Mouse (Mus musculus) thymus, adult 2 months (tissue): ENCODE measurements around the gene Mnat1. TPM values are rescaled to one million over a fixed set of nuclear protein-coding genes. Genes with fewer than 3 reads are reported as not detected.

Experiments used
- DNase-seq: peaks from one replicate; pipeline ENCODE4 v3.0.0; 2021
- H3K27ac ChIP-seq: fragments of 200-500 bp; 2 replicates; pipeline ENCODE4 v1.5.1; 2012; ENCODE audit warnings: low read length, control low read depth; ENCODE audit not compliant: control insufficient read depth, insufficient read depth
- H3K27me3 ChIP-seq: fragments of 200-500 bp; 2 replicates; pipeline ENCODE4 v1.6.1; 2012; ENCODE audit warnings: mild to moderate bottlenecking, low read length, moderate library complexity, mixed read lengths; ENCODE audit not compliant: control insufficient read depth, insufficient read depth
- H3K36me3 ChIP-seq: fragments of 200-500 bp; 2 replicates; pipeline ENCODE4 v1.6.1; 2012; ENCODE audit warnings: mild to moderate bottlenecking, low read length, moderate library complexity; ENCODE audit not compliant: control insufficient read depth, insufficient read depth
- H3K4me1 ChIP-seq: fragments of 200-500 bp; replicated peaks from 2 replicates; pipeline ENCODE4 v1.6.1; 2012; ENCODE audit warnings: low read length; ENCODE audit not compliant: control insufficient read depth, insufficient read depth
- H3K4me3 ChIP-seq: fragments of 200-500 bp; 2 replicates; pipeline ENCODE4 v1.5.1; 2012; ENCODE audit warnings: mild to moderate bottlenecking, low read length, control low read depth, moderate library complexity; ENCODE audit not compliant: control insufficient read depth, insufficient read depth
- CTCF ChIP-seq: fragments of 200-500 bp; IDR thresholded peaks from 2 replicates; pipeline ENCODE4 v1.5.1; 2012; ENCODE audit warnings: mild to moderate bottlenecking, control low read depth, low read length, moderate library complexity, borderline replicate concordance; ENCODE audit not compliant: control insufficient read depth, poor library complexity, insufficient read depth; ENCODE audit errors: extremely low read depth
- POLR2A ChIP-seq: fragments of 200-500 bp; IDR thresholded peaks from 2 replicates; pipeline ENCODE4 v1.6.1; 2012; ENCODE audit warnings: mild to moderate bottlenecking, low read length, control low read depth, moderate library complexity; ENCODE audit not compliant: control insufficient read depth, poor library complexity, insufficient read depth; ENCODE audit errors: extremely low read depth
- WGBS: fragments of 180-500 bp; shearing (Covaris S2); methylation state at CpG from one replicate; pipeline ENCODE4 v1.1.7; 2018; 5-methylcytosine and 5-hydroxymethylcytosine counted together
- polyA plus RNA-seq: library from polyadenylated mRNA; depleted of rRNA; stranded (reverse); fragments of >200 nt; gene quantifications from 2 replicates; pipeline ENCODE4 v1.2.3, GENCODE M21; 2012

The Mnat1 gene
- polyA plus RNA-seq, 1 experiment: 8.7 TPM

DNA sequence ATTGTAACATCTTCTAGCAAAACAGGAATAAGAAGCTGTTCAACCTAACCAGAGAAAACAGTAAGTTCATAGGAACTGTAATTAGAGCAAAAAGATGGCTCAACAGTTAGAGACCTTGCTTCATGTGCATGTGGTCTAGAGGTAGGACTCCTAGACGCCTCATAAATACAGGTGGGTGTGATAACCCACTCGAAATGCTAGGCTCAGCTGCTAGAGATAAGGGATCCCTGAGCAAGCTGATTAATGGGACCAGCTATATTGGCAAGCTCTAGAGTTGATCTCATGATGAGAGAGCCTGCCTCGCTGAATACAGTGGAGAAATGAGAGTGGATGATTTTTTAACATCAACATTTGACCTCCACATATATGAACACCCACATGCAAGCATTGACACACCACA lies 97.7 kb downstream of the Mnat1 start:
- 95% methylated on average over 3 of the region's 3 CpGs for WGBS
- H3K4me1 ChIP-seq: no peaks in the 10 kb centered on the region
- peaks cover 3% of the 10 kb centered on the region; the same call in 1 of the 2 replicates for H3K36me3 ChIP-seq
- no peak overlapping the region for H3K27ac ChIP-seq
- no peak overlapping the region for H3K4me3 ChIP-seq
- H3K27me3 ChIP-seq: no peaks in the 10 kb centered on the region
- DNase-seq: no peak
- TF ChIP-seq POLR2A: no peak
- TF ChIP-seq CTCF: no peak

DNA sequence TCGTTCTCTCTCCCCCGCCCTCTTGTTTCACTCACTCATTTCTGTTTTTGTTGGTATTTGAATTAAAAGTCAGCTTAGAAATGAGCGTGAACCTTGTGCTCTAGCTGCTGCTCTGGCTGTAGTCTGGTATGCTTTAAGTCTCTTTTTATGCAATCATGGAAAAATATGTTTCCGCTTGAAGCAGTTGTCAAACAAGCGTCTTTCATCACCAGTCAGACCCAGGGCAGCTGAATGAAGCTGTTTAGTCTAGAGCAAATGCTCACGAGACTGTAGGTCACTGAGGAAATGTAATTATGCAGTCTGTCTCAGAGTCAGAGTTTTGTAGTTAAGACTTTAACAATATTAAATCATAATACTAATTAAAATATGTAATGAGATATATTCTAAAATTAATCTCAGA lies 100.4 kb downstream of the Mnat1 start:
- H3K27me3 ChIP-seq: no peaks in the 10 kb centered on the region
- 88% methylated on average over 6 of the region's 6 CpGs for WGBS
- TF ChIP-seq CTCF (no peak), POLR2A (no peak)

DNA sequence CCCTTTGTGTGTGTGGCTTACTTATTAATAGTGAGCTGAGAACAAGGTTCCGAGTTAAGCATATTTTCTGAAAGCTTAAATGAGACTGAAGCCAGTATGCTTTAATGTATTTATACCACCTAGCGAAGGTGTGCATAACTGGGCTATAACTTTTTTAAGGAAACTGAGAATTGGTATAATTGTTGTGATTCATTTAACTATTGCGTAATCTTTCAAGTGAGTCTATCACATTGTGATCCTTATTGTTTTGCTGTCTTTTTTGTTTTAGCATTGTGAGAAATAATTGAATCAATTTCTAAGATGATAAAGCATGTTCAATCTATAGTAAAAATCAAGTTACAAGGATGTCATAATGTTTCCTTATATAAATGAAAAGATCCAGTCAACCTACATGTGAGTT lies 104.9 kb downstream of the Mnat1 start:
- H3K4me3 ChIP-seq: no peak overlapping the region
- no peaks in the 10 kb centered on the region for H3K27me3 ChIP-seq
- TF ChIP-seq POLR2A (no peak), CTCF (no peak)
- no peaks in the 10 kb centered on the region for H3K4me1 ChIP-seq
- no peaks in the 10 kb centered on the region for H3K36me3 ChIP-seq
- WGBS: 99% methylated on average over 3 of the region's 3 CpGs
- H3K27ac ChIP-seq: no peak overlapping the region
- DNase-seq: no peak

More for the DNA sequence above, 100.4 kb downstream of the Mnat1 start:
- no peaks in the 10 kb centered on the region for H3K4me1 ChIP-seq
- no peak for DNase-seq
- peaks cover 3% of the 10 kb centered on the region; the same call in 1 of the 2 replicates for H3K36me3 ChIP-seq
- no peak overlapping the region for H3K4me3 ChIP-seq
- H3K27ac ChIP-seq: no peak overlapping the region

DNA sequence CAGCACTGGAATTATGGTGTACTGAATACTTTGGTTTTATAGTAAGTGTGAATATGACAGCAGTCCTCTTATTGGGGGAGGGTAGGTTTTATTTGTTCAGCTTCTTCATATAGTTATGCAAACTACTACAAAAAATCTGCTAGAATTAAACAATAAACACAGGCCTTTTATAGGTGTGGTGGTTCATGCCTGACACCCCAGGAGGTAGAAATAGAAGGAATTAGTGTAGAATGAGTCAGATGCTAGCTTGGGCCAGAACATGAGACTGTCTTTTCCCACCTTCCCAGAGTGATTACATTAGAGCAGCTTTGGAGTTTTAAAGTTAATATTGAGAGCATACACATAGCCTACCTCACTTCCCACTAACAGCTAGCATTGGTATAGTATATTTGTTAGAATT lies 106.7 kb downstream of the Mnat1 start:
- Histone ChIP-seq H3K4me3 (no peak overlapping the region), H3K4me1 (no peaks in the 10 kb centered on the region), H3K27me3 (no peaks in the 10 kb centered on the region), H3K36me3 (no peaks in the 10 kb centered on the region), H3K27ac (no peak overlapping the region)
- TF ChIP-seq POLR2A (no peak), CTCF (no peak)
- DNase-seq: no peak

DNA sequence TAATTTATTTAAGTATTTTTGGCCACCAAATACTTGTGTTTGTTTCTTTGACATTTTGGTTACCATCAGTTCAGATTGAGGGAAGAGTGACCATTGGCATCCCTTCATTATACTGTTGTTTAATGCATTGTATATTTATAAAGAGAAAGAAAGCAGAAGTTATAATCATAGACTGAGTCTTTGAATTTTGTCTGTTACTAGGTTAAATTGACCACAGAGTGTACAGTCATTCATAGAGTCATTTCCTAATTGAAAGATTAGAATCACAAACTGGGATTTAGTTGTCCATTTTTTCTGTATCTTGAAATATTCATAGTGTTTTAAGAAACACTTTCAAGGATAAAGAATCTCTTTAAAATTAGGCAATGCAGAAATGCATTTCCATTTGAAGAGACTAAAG lies 108.0 kb downstream of the Mnat1 start:
- Histone ChIP-seq H3K36me3 (no peaks in the 10 kb centered on the region), H3K4me1 (no peaks in the 10 kb centered on the region), H3K27ac (no peak overlapping the region), H3K27me3 (no peaks in the 10 kb centered on the region), H3K4me3 (no peak overlapping the region)
- DNase-seq: no peak
- TF ChIP-seq POLR2A (no peak), CTCF (no peak)

DNA sequence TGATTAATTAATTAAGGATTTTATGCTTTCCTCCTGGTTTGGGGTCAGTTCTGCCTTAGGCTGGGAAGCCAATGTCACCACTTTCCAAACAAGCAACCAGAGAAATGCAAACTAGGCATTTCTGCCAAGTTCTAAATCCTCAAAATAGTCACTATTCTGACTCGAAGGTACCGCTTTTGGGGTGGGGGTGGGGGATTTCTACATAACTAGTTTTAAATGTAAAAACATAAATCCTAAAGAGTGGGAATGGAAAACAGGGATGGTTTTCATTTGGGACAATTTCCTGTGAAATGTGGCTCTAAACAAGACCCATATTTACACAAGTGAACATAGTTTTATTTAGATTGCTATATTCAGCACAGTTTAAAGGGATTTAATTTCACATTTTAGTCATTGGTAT lies 109.1 kb downstream of the Mnat1 start:
- H3K4me1 ChIP-seq: no peaks in the 10 kb centered on the region
- no peak for TF ChIP-seq POLR2A
- no peak for TF ChIP-seq CTCF
- H3K27me3 ChIP-seq: no peaks in the 10 kb centered on the region
- DNase-seq: no peak
- H3K27ac ChIP-seq: no peak overlapping the region
- 96% methylated on average over 2 of the region's 2 CpGs for WGBS
- H3K4me3 ChIP-seq: no peak overlapping the region
- no peaks in the 10 kb centered on the region for H3K36me3 ChIP-seq

DNA sequence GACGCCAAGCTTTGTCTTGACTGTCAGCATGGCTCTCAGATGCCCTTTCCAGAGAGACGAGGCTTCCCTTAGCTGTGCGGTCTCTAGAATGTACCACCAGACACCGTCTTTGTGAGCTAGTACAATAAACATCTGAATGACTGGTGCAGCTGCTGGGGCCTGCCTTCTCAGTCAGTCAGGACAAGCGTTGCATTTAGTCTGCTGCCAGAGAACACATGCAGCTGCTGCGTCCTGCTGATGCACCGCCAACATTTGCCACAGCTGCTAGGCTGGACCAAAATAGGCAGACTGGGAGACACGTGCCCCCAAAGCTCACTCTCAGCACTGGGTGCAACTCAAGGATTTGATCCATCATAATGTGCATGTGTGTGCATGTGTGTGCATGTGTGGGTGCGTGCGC lies 118.4 kb downstream of the Mnat1 start:
- Histone ChIP-seq H3K4me3 (no peak overlapping the region), H3K27ac (no peak overlapping the region), H3K27me3 (no peaks in the 10 kb centered on the region), H3K4me1 (no peaks in the 10 kb centered on the region), H3K36me3 (no peaks in the 10 kb centered on the region)
- DNase-seq: no peak
- TF ChIP-seq CTCF (no peak), POLR2A (no peak)
- 89% methylated on average over 10 of the region's 10 CpGs for WGBS
